Mouse (Mus musculus) E14TG2a.4 (cell line): ENCODE measurements around the gene Myo3b.

Experiments
- H3K27me3 ChIP-seq: 2 replicates; pipeline ENCODE4 v1.6.1; 2014; ENCODE audit warnings: low read length, control low read depth; ENCODE audit not compliant: insufficient read depth
- H3K36me3 ChIP-seq: 2 replicates; pipeline ENCODE4 v1.6.1; 2014; ENCODE audit warnings: low read length, control low read depth; ENCODE audit not compliant: insufficient read depth
- H3K4me1 ChIP-seq: replicated peaks from 2 replicates; pipeline ENCODE4 v1.6.1; 2014; ENCODE audit warnings: low read depth, low read length, control low read depth
- H3K4me3 ChIP-seq: replicated peaks from 2 replicates; pipeline ENCODE4 v1.5.1; 2014; ENCODE audit warnings: mild to moderate bottlenecking, low read length
- H3K9me3 ChIP-seq: 2 replicates; pipeline ENCODE4 v1.6.1; 2014; ENCODE audit warnings: low read length, control low read depth
- CTCF ChIP-seq: conservative IDR thresholded peaks from 2 replicates; pipeline ENCODE4 v1.5.1; 2014; ENCODE audit warnings: low read length
- NANOG ChIP-seq: IDR thresholded peaks from 2 replicates; pipeline ENCODE4 v1.6.1; 2014; ENCODE audit warnings: borderline replicate concordance, low read length, mixed read lengths
- POU5F1 ChIP-seq: IDR thresholded peaks from 2 replicates; pipeline ENCODE4 v1.6.1; 2014; ENCODE audit warnings: low read length, borderline replicate concordance

Myo3b gene

GRCm38 (mm10) chr2:70109010-70109409, 70.1 kb downstream of the Myo3b start:
- H3K4me1 ChIP-seq, result 0 out of 2 replicates have a peak, but pooled peaks cover 3% of the 10 kb centered on the region
- H3K27me3 ChIP-seq, result peaks cover 14% of the 10 kb centered on the region; the same call in 1 of the 2 replicates
- no peaks in the 10 kb centered on the region for H3K9me3 ChIP-seq
- no peaks in the 10 kb centered on the region for H3K36me3 ChIP-seq
- no peak overlapping the region for H3K4me3 ChIP-seq
- TF ChIP-seq NANOG (no peak), CTCF (no peak), POU5F1 (no peak)

GRCm38 (mm10) chr2:70113798-70114782, 75.2 kb downstream of the Myo3b start:
- no peaks in the 10 kb centered on the region for H3K9me3 ChIP-seq

GRCm38 (mm10) chr2:70118376-70119264, 79.7 kb downstream of the Myo3b start:
- Histone ChIP-seq H3K4me1 (peaks cover 23% of the 10 kb centered on the region), H3K27me3 (peaks cover 35% of the 10 kb centered on the region), H3K4me3 (0 out of 2 replicates have a peak overlapping the region, but pooled peaks have one; percentile 2), H3K9me3 (no peaks in the 10 kb centered on the region), H3K36me3 (no peaks in the 10 kb centered on the region)
- no peak for TF ChIP-seq NANOG
- no peak for TF ChIP-seq CTCF
- no peak for TF ChIP-seq POU5F1

More at GRCm38 (mm10) chr2:70113798-70114782, 75.2 kb downstream of the Myo3b start:
- Histone ChIP-seq H3K4me1 (peaks cover 17% of the 10 kb centered on the region), H3K4me3 (no peak overlapping the region), H3K27me3 (peaks cover 18% of the 10 kb centered on the region), H3K36me3 (no peaks in the 10 kb centered on the region)
- TF ChIP-seq CTCF (no peak), POU5F1 (no peak), NANOG (no peak)

- Histone ChIP-seq H3K27me3 (peaks cover 39% of the 10 kb centered on the region), H3K9me3 (no peaks in the 10 kb centered on the region), H3K4me1 (peaks cover 23% of the 10 kb centered on the region), H3K36me3 (no peaks in the 10 kb centered on the region), H3K4me3 (no peak overlapping the region)
- TF ChIP-seq CTCF, result no peak
- TF ChIP-seq POU5F1, result no peak
- no peak for TF ChIP-seq NANOG
These were observed 80.3 kb downstream of the Myo3b start for GRCm38 (mm10) chr2:70119265-70119663.

- Histone ChIP-seq H3K27me3 (peaks cover 58% of the 10 kb centered on the region), H3K4me1 (peaks cover 23% of the 10 kb centered on the region), H3K9me3 (no peaks in the 10 kb centered on the region), H3K4me3 (no peak overlapping the region), H3K36me3 (no peaks in the 10 kb centered on the region)
- TF ChIP-seq CTCF, result no peak
- TF ChIP-seq POU5F1, result no peak
These were observed 87.4 kb downstream of the Myo3b start for GRCm38 (mm10) chr2:70126330-70126729.

- Histone ChIP-seq H3K36me3 (no peaks in the 10 kb centered on the region), H3K4me1 (peaks cover 23% of the 10 kb centered on the region), H3K4me3 (no peak overlapping the region), H3K9me3 (no peaks in the 10 kb centered on the region), H3K27me3 (peaks cover 60% of the 10 kb centered on the region)
- no peak for TF ChIP-seq NANOG
- no peak for TF ChIP-seq POU5F1
- peak; percentile 61 for TF ChIP-seq CTCF
These were observed 87.9 kb downstream of the Myo3b start for GRCm38 (mm10) chr2:70126783-70127182.

- Histone ChIP-seq H3K27me3 (peaks cover 63% of the 10 kb centered on the region), H3K4me1 (peaks cover 23% of the 10 kb centered on the region), H3K36me3 (no peaks in the 10 kb centered on the region), H3K9me3 (no peaks in the 10 kb centered on the region), H3K4me3 (no peak overlapping the region)
- TF ChIP-seq CTCF (no peak), POU5F1 (peak; percentile 87), NANOG (peak; percentile 83)
These were observed 88.6 kb downstream of the Myo3b start for GRCm38 (mm10) chr2:70127351-70128148.

GRCm38 (mm10) chr2:70128590-70128989, 89.7 kb downstream of the Myo3b start:
- Histone ChIP-seq H3K4me1 (peaks cover 23% of the 10 kb centered on the region), H3K27me3 (peaks cover 62% of the 10 kb centered on the region), H3K9me3 (no peaks in the 10 kb centered on the region), H3K4me3 (no peak overlapping the region), H3K36me3 (no peaks in the 10 kb centered on the region)
- TF ChIP-seq NANOG, result no peak
- no peak for TF ChIP-seq CTCF
- no peak for TF ChIP-seq POU5F1
